Mouse (Mus musculus) CH12.LX (cell line): ENCODE data around the gene Olfr1208. TPM values are rescaled to one million over a fixed set of nuclear protein-coding genes. Genes with fewer than 3 reads are reported as not detected.

Experiments used
- DNase-seq: peaks from one replicate; pipeline ENCODE4 v3.0.0-alpha.2; 2013; ENCODE audit errors: extremely low read depth
- H3K27ac ChIP-seq: 2 replicates; pipeline ENCODE4 v1.5.1; 2012; ENCODE audit warnings: low read depth, mild to moderate bottlenecking, control low read depth, moderate library complexity; ENCODE audit not compliant: insufficient read depth
- H3K27me3 ChIP-seq: replicated peaks from 2 replicates; pipeline ENCODE3; 2012; ENCODE audit warnings: inconsistent platforms
- H3K36me3 ChIP-seq, 2 experiments: replicated peaks in 1 of 2; 2 replicates each; pipeline versions ENCODE3 to v1.6.1; 2012; ENCODE audit warnings: inconsistent platforms in 1 of 2, low read length in 1 of 2, mild to moderate bottlenecking in 1 of 2, mixed read lengths in 1 of 2, moderate library complexity in 1 of 2; ENCODE audit not compliant: control insufficient read depth in 1 of 2, insufficient read depth in 1 of 2
- H3K4me1 ChIP-seq, 2 experiments: 2 replicates each; pipeline ENCODE4 v1.6.1; 2012; ENCODE audit warnings: inconsistent platforms in 1 of 2, moderate library complexity in 1 of 2; ENCODE audit not compliant: insufficient read depth in 2 of 2, control insufficient read depth in 1 of 2
- H3K4me2 ChIP-seq: 2 replicates; pipeline ENCODE4 v1.6.1; 2012; ENCODE audit warnings: low read depth, mild to moderate bottlenecking, control low read depth; ENCODE audit not compliant: poor library complexity, insufficient read depth, severe bottlenecking
- H3K4me3 ChIP-seq, 3 experiments: fragments of 150-350 bp in 1 of 3; sonication (generic) in 1 of 3; replicated peaks in 1 of 3; 2 replicates each; pipeline versions ENCODE3 to v1.5.1; 2011 to 2012; ENCODE audit warnings: low read depth in 2 of 3, low read length in 2 of 3, mild to moderate bottlenecking in 2 of 3, moderate library complexity in 2 of 3, control low read depth in 1 of 3, improper control_type of control experiment in 1 of 3, inconsistent platforms in 1 of 3, mixed read lengths in 1 of 3; ENCODE audit not compliant: poor library complexity in 1 of 3
- H3K79me2 ChIP-seq: replicated peaks from 2 replicates; pipeline ENCODE4 v1.6.1; 2012; ENCODE audit warnings: mild to moderate bottlenecking, moderate library complexity; ENCODE audit not compliant: control insufficient read depth, poor library complexity, insufficient read depth, severe bottlenecking; ENCODE audit errors: extremely low read depth
- H3K9ac ChIP-seq: 2 replicates; pipeline ENCODE4 v1.6.1; 2012; ENCODE audit warnings: low read depth, mild to moderate bottlenecking, control low read depth, moderate library complexity; ENCODE audit not compliant: insufficient read depth
- H3K9me3 ChIP-seq: replicated peaks from 2 replicates; pipeline ENCODE3; 2012; ENCODE audit warnings: low read length, inconsistent platforms, mixed read lengths
- CTCF ChIP-seq, 2 experiments: IDR thresholded peaks in 1 of 2; conservative IDR thresholded peaks in 1 of 2; 2 replicates each; pipeline ENCODE4 v1.5.1; 2011 to 2012; ENCODE audit warnings: low read depth in 2 of 2, low read length in 2 of 2, improper control_type of control experiment in 1 of 2, inconsistent platforms in 1 of 2, mild to moderate bottlenecking in 1 of 2, moderate library complexity in 1 of 2
- JUN ChIP-seq: IDR thresholded peaks from 2 replicates; pipeline ENCODE4 v1.6.1; 2011; ENCODE audit warnings: low read depth, mild to moderate bottlenecking, low read length, improper control_type of control experiment, moderate library complexity; ENCODE audit not compliant: insufficient read depth
- MAFK ChIP-seq: IDR thresholded peaks from 2 replicates; pipeline ENCODE4 v1.6.1; 2011; ENCODE audit warnings: low read length, improper control_type of control experiment; ENCODE audit not compliant: insufficient replicate concordance
- MAX ChIP-seq: IDR thresholded peaks from 2 replicates; pipeline ENCODE4 v1.6.1; 2011; ENCODE audit warnings: low read length, improper control_type of control experiment
- MEF2A ChIP-seq: IDR thresholded peaks from 2 replicates; pipeline ENCODE4 v1.6.1; 2014; ENCODE audit warnings: low read depth, mild to moderate bottlenecking, inconsistent platforms, low read length, improper control_type of control experiment, borderline replicate concordance
- MYC ChIP-seq: IDR thresholded peaks from 2 replicates; pipeline ENCODE4 v1.6.1; 2011; ENCODE audit warnings: low read depth, mild to moderate bottlenecking, improper control_type of control experiment, low read length
- RCOR1 ChIP-seq: conservative IDR thresholded peaks from 2 replicates; pipeline ENCODE4 v1.6.1; 2012; ENCODE audit warnings: low read depth, mild to moderate bottlenecking, inconsistent platforms, low read length, improper control_type of control experiment
- TCF12 ChIP-seq: IDR thresholded peaks from 2 replicates; pipeline ENCODE4 v1.6.1; 2014; ENCODE audit warnings: low read depth, mild to moderate bottlenecking, inconsistent platforms, low read length, improper control_type of control experiment
- dilution Hi-C: fragments of 300-500 bp; cut with MboI; formaldehyde crosslinking; loops from 2 replicates; pipeline ENCODE4 v1.14.3; 2020; ENCODE audit warnings: low sequenced_read_pairs; ENCODE audit not compliant: extremely low pct_unique_long_range_greater_than_20kb, extremely low pct_ligation_motif_present
- in situ Hi-C: fragments of 300-500 bp; cut with MboI; formaldehyde crosslinking; loops from 3 replicates; pipeline ENCODE4 v1.14.3; 2019; ENCODE audit warnings: low sequenced_read_pairs, low pct_ligation_motif_present, low pct_unique_long_range_greater_than_20kb, mixed read lengths
- polyA plus RNA-seq: library from polyadenylated mRNA; unstranded; fragments of >175 nt; gene quantifications from 2 replicates; pipeline ENCODE4 v1.2.1, GENCODE M21; 2012; ENCODE audit warnings: low read depth; ENCODE audit not compliant: insufficient read length
- total RNA-seq, 2 experiments: library from RNA; depleted of rRNA; stranded (reverse); fragments of 300-350 nt in 1 of 2; fragments of >200 nt in 1 of 2; gene quantifications; 2 replicates each; pipeline ENCODE4 v1.2.3; 2012 to 2014

The Olfr1208 gene
- total and polyA plus RNA-seq, 3 experiments, result not detected

DNA sequence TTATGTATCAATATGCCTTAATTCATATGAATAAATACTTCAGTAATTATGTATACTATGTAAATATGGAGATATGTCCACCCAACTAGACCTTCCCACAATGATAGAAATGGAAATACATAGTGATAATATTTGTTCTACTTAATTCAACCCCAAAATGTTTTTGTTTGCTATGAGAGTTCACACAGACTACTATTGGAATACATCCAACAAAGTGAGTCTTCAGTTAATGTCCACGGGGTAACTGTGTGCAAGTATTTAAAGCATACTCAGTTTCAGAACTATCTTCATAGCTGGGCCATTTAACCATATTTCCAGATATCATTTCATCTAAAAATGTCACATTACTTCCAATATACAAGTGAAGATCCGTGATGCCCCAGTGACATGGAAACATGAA, 39.2 kb downstream of the Olfr1208 start, which contains the start of gene Olfr1206:
TSS of gene Olfr1206 (plus strand) at position 301 of the 400 bp plus-strand sequence.
- H3K4me3 ChIP-seq, result no peak within 1 kb of the TSS
- no peaks in the 10 kb centered on the region for H3K79me2 ChIP-seq
- TF ChIP-seq JUN (no peak), MAX (no peak)
- TF ChIP-seq, all 38 proteins: peak for 0
- Histone ChIP-seq H3K36me3 (no peaks in the 10 kb centered on the region), H3K27me3 (no peaks in the 10 kb centered on the region), H3K9ac (no peak within 1 kb of the TSS), H3K27ac (no peak within 1 kb of the TSS), H3K9me3 (peaks cover 13% of the 10 kb centered on the region), H3K4me1 (no peaks in the 10 kb centered on the region), H3K4me2 (no peak within 1 kb of the TSS)
- no peak for DNase-seq
- dilution Hi-C loops, result no loop called here
- in situ Hi-C loops, result no loop called here

DNA sequence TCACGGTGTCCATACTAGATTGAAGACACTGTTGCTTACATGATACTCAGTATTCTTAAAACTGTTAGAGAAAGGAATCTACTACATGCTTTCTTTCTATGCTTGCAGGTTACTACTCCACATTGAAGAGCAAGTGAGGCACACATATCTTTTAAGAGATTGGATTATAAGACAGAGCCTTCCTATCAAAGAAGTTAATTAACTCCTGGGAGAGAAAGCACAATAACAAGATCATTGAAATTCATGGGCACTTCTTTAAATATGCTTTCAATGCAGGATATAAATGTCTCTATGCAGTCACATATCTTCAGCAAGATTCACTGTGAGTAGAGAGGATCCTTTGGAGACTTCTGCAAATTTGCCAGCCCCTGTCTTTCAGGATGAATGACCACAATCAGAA, 53.1 kb downstream of the Olfr1208 start, which contains the start of gene Olfr1204:
TSS of gene Olfr1204 (plus strand) at position 301 of the 400 bp plus-strand sequence.
- Histone ChIP-seq H3K4me2 (no peak within 1 kb of the TSS), H3K9ac (no peak within 1 kb of the TSS), H3K27ac (no peak within 1 kb of the TSS), H3K79me2 (no peaks in the 10 kb centered on the region), H3K4me1 (no peaks in the 10 kb centered on the region), H3K4me3 (no peak within 1 kb of the TSS), H3K36me3 (no peaks in the 10 kb centered on the region), H3K27me3 (no peaks in the 10 kb centered on the region), H3K9me3 (peaks cover 7% of the 10 kb centered on the region)
- in situ Hi-C loops, result no loop called here
- TF ChIP-seq RCOR1 (no peak), MAFK (no peak), MYC (no peak), CTCF (conservative IDR thresholded peaks at IDR 0.05 in 1 of 2, IDR thresholded peaks at IDR 0.05 in 1 of 2; ENCODE audit: low read depth in 2 of 2, low read length in 2 of 2) (no peak), TCF12 (no peak), MEF2A (no peak)
- no peak for DNase-seq
- dilution Hi-C loops, result no loop called here

Other genes with a start within 250 kb of the Olfr1208 start
Only the 20 nearest of the 26 such genes appear.
- gene Olfr1196, start 197.7 kb downstream of the Olfr1208 start, total RNA-seq (2012; rRNA removed), result not detected in 2 replicates
- not detected in 2 replicates for gene Olfr1196, start 197.7 kb downstream of the Olfr1208 start, total RNA-seq (2014; rRNA removed)
- gene Olfr1196, start 197.7 kb downstream of the Olfr1208 start, polyA plus RNA-seq, result not detected in 2 replicates
- gene Olfr1197, start 169.9 kb downstream of the Olfr1208 start, total RNA-seq (2012; rRNA removed), result not detected in 2 replicates
- gene Olfr1197, start 169.9 kb downstream of the Olfr1208 start, total RNA-seq (2014; rRNA removed), result not detected in 2 replicates
- gene Olfr1197, start 169.9 kb downstream of the Olfr1208 start, polyA plus RNA-seq, result not detected in 2 replicates
- not detected in 2 replicates for gene Olfr1198, start 150.9 kb downstream of the Olfr1208 start, total RNA-seq (2012; rRNA removed)
- gene Olfr1198, start 150.9 kb downstream of the Olfr1208 start, total RNA-seq (2014; rRNA removed), result not detected in 2 replicates
- not detected in 2 replicates for gene Olfr1198, start 150.9 kb downstream of the Olfr1208 start, polyA plus RNA-seq
- not detected in 2 replicates for gene Olfr1199, start 141.8 kb downstream of the Olfr1208 start, total RNA-seq (2012; rRNA removed)
- not detected in 2 replicates for gene Olfr1199, start 141.8 kb downstream of the Olfr1208 start, total RNA-seq (2014; rRNA removed)
- gene Olfr1199, start 141.8 kb downstream of the Olfr1208 start, polyA plus RNA-seq, result not detected in 2 replicates
- not detected in 2 replicates for gene Olfr1200, start 131.8 kb downstream of the Olfr1208 start, total RNA-seq (2012; rRNA removed)
- gene Olfr1200, start 131.8 kb downstream of the Olfr1208 start, total RNA-seq (2014; rRNA removed), result not detected in 2 replicates
- gene Olfr1200, start 131.8 kb downstream of the Olfr1208 start, polyA plus RNA-seq, result not detected in 2 replicates
- not detected in 2 replicates for gene Olfr1201, start 109.3 kb downstream of the Olfr1208 start, total RNA-seq (2012; rRNA removed)
- gene Olfr1201, start 109.3 kb downstream of the Olfr1208 start, total RNA-seq (2014; rRNA removed), result not detected in 2 replicates
- gene Olfr1201, start 109.3 kb downstream of the Olfr1208 start, polyA plus RNA-seq, result not detected in 2 replicates
- gene Olfr1202, start 87.8 kb downstream of the Olfr1208 start, total RNA-seq (2012; rRNA removed), result not detected in 2 replicates
- not detected in 2 replicates for gene Olfr1202, start 87.8 kb downstream of the Olfr1208 start, total RNA-seq (2014; rRNA removed)
- gene Olfr1202, start 87.8 kb downstream of the Olfr1208 start, polyA plus RNA-seq, result not detected in 2 replicates
- not detected in 2 replicates for gene Olfr1205, start 72.6 kb downstream of the Olfr1208 start, total RNA-seq (2012; rRNA removed)
- gene Olfr1205, start 72.6 kb downstream of the Olfr1208 start, total RNA-seq (2014; rRNA removed), result not detected in 2 replicates
- not detected in 2 replicates for gene Olfr1205, start 72.6 kb downstream of the Olfr1208 start, polyA plus RNA-seq
- gene Olfr1204, start 53.0 kb downstream of the Olfr1208 start, total RNA-seq (2012; rRNA removed), result not detected in 2 replicates
- not detected in 2 replicates for gene Olfr1204, start 53.0 kb downstream of the Olfr1208 start, total RNA-seq (2014; rRNA removed)
- gene Olfr1204, start 53.0 kb downstream of the Olfr1208 start, polyA plus RNA-seq, result not detected in 2 replicates
- not detected in 2 replicates for gene Olfr1206, start 39.1 kb downstream of the Olfr1208 start, total RNA-seq (2012; rRNA removed)
- not detected in 2 replicates for gene Olfr1206, start 39.1 kb downstream of the Olfr1208 start, total RNA-seq (2014; rRNA removed)
- not detected in 2 replicates for gene Olfr1206, start 39.1 kb downstream of the Olfr1208 start, polyA plus RNA-seq
- not detected in 2 replicates for gene Olfr1209, start 12.8 kb upstream of the Olfr1208 start, total RNA-seq (2012; rRNA removed)
- not detected in 2 replicates for gene Olfr1209, start 12.8 kb upstream of the Olfr1208 start, total RNA-seq (2014; rRNA removed)
- gene Olfr1209, start 12.8 kb upstream of the Olfr1208 start, polyA plus RNA-seq, result not detected in 2 replicates
- gene Olfr1211, start 35.8 kb upstream of the Olfr1208 start, total RNA-seq (2012; rRNA removed), result not detected in 2 replicates
- not detected in 2 replicates for gene Olfr1211, start 35.8 kb upstream of the Olfr1208 start, total RNA-seq (2014; rRNA removed)
- not detected in 2 replicates for gene Olfr1211, start 35.8 kb upstream of the Olfr1208 start, polyA plus RNA-seq
- gene Olfr1212, start 51.7 kb upstream of the Olfr1208 start, total RNA-seq (2012; rRNA removed), result not detected in 2 replicates
- gene Olfr1212, start 51.7 kb upstream of the Olfr1208 start, total RNA-seq (2014; rRNA removed), result not detected in 2 replicates
- gene Olfr1212, start 51.7 kb upstream of the Olfr1208 start, polyA plus RNA-seq, result not detected in 2 replicates
- not detected in 2 replicates for gene Gm13762, start 78.0 kb upstream of the Olfr1208 start, total RNA-seq (2012; rRNA removed)
- not detected in 2 replicates for gene Gm13762, start 78.0 kb upstream of the Olfr1208 start, total RNA-seq (2014; rRNA removed)
- not detected in 2 replicates for gene Gm13762, start 78.0 kb upstream of the Olfr1208 start, polyA plus RNA-seq
- not detected in 2 replicates for gene Olfr1214, start 90.3 kb upstream of the Olfr1208 start, total RNA-seq (2012; rRNA removed)
- not detected in 2 replicates for gene Olfr1214, start 90.3 kb upstream of the Olfr1208 start, total RNA-seq (2014; rRNA removed)
- gene Olfr1214, start 90.3 kb upstream of the Olfr1208 start, polyA plus RNA-seq, result not detected in 2 replicates
- gene Olfr1215, start 104.7 kb upstream of the Olfr1208 start, total RNA-seq (2012; rRNA removed), result not detected in 2 replicates
- gene Olfr1215, start 104.7 kb upstream of the Olfr1208 start, total RNA-seq (2014; rRNA removed), result not detected in 2 replicates
- gene Olfr1215, start 104.7 kb upstream of the Olfr1208 start, polyA plus RNA-seq, result not detected in 2 replicates
- gene Olfr1216, start 116.0 kb upstream of the Olfr1208 start, total RNA-seq (2012; rRNA removed), result not detected in 2 replicates
- gene Olfr1216, start 116.0 kb upstream of the Olfr1208 start, total RNA-seq (2014; rRNA removed), result not detected in 2 replicates
- not detected in 2 replicates for gene Olfr1216, start 116.0 kb upstream of the Olfr1208 start, polyA plus RNA-seq
- gene Olfr1217, start 129.8 kb upstream of the Olfr1208 start, total RNA-seq (2012; rRNA removed), result not detected in 2 replicates
- not detected in 2 replicates for gene Olfr1217, start 129.8 kb upstream of the Olfr1208 start, total RNA-seq (2014; rRNA removed)
- not detected in 2 replicates for gene Olfr1217, start 129.8 kb upstream of the Olfr1208 start, polyA plus RNA-seq
- not detected in 2 replicates for gene Olfr1218, start 158.9 kb upstream of the Olfr1208 start, total RNA-seq (2012; rRNA removed)
- not detected in 2 replicates for gene Olfr1218, start 158.9 kb upstream of the Olfr1208 start, total RNA-seq (2014; rRNA removed)
- not detected in 2 replicates for gene Olfr1218, start 158.9 kb upstream of the Olfr1208 start, polyA plus RNA-seq
- not detected in 2 replicates for gene Olfr1219, start 181.2 kb upstream of the Olfr1208 start, total RNA-seq (2012; rRNA removed)
- not detected in 2 replicates for gene Olfr1219, start 181.2 kb upstream of the Olfr1208 start, total RNA-seq (2014; rRNA removed)
- gene Olfr1219, start 181.2 kb upstream of the Olfr1208 start, polyA plus RNA-seq, result not detected in 2 replicates